Mouse (Mus musculus): ENCODE data around the gene Ssxb1. TPM values are rescaled to one million over a fixed set of nuclear protein-coding genes. Genes with fewer than 3 reads are reported as not detected.
"Not testable (repeated sequence)": the region's sequence is repeated elsewhere in the genome, so short reads cannot be mapped to it uniquely, and the experiment has no call there.

Gene Ssxb1
- total RNA-seq (2021), result not detected
- long read RNA-seq, experiment 1, result 0 reads
- long read RNA-seq, experiment 2, result 0 reads

- intact Hi-C loops (cut with DNase I); DNase-seq: not testable (repeated sequence)
Measured at GRCm38 (mm10) chrX:8413005-8413404, at the start of gene Ssxb1. TSS of gene Ssxb1 (plus strand) at chrX:8413305.

GRCm38 (mm10) chrX:8366678-8367077 lies 46.4 kb upstream of the Ssxb1 start, which contains the start of gene Ssxb9:
TSS of gene Ssxb9 (plus strand) at chrX:8366978.
- DNase-seq; intact Hi-C loops (cut with DNase I): not testable (repeated sequence)

DNA sequence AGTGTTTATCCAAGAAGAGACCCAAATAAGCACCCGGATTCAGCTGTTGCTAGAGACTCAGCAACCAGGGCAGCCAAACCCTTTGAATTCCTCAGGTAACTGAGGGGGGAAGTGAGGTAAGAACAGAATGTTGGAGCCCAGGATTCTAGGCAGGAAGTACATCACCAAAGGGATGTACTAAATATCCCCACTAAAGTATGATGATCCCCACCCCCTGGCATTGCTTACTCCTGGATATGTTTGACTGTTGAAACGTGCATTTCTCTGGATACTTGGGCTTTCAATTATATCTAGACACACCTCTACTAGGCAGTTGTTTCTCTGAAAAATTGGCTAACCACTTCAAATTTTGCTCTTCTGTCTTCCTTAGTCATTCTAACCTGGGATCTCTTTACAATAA lies 48.5 kb downstream of the Ssxb1 start, which contains the start of gene Ssxb2:
Gene Ssxb2, minus strand, starts transcription at position 101 of the 400 bp plus-strand sequence.
- intact Hi-C loops (cut with DNase I); DNase-seq: not testable (repeated sequence)

Other genes starting within 250 kb of the Ssxb1 start
- gene Tbc1d25, start 237.1 kb upstream of the Ssxb1 start, total RNA-seq (2021), result 1 to 10 TPM; 4.1 to 4.2 TPM
- gene Ebp, start 219.8 kb upstream of the Ssxb1 start, total RNA-seq (2021), result 10 to 100 TPM; 19.0 to 24.7 TPM
- 1 to 10 TPM; 1.8 to 3.7 TPM for gene Porcn, start 206.8 kb upstream of the Ssxb1 start, total RNA-seq (2021)
- 10 to 100 TPM in 1 of 2 experiments, 1 to 10 TPM in 1; 9.8 to 12.7 TPM for gene Ftsj1, start 160.9 kb upstream of the Ssxb1 start, total RNA-seq (2021)
- gene Slc38a5, start 142.2 kb upstream of the Ssxb1 start, total RNA-seq (2021), result 1 to 10 TPM in 1 of 2 experiments, under 1 TPM in 1; 0.78 to 1.6 TPM
- gene Ssxb10, start 85.9 kb upstream of the Ssxb1 start, total RNA-seq (2021), result not detected
- not detected for gene Ssxb9, start 46.3 kb upstream of the Ssxb1 start, total RNA-seq (2021)
- gene Ssxb2, start 48.4 kb downstream of the Ssxb1 start, total RNA-seq (2021), result not detected
- not detected for gene Gm14459, start 111.6 kb downstream of the Ssxb1 start, total RNA-seq (2021)
- not detected for gene Ssxb6, start 134.9 kb downstream of the Ssxb1 start, total RNA-seq (2021)
- gene Ssxb3, start 178.5 kb downstream of the Ssxb1 start, total RNA-seq (2021), result not detected

Data from heart, postnatal 14 days (tissue).